Mouse (Mus musculus): ENCODE measurements around the gene Scd2.
"Not testable (repeated sequence)": the region's sequence is repeated elsewhere in the genome, so short reads cannot be mapped to it uniquely, and the experiment has no call there.

The Scd2 gene

DNA sequence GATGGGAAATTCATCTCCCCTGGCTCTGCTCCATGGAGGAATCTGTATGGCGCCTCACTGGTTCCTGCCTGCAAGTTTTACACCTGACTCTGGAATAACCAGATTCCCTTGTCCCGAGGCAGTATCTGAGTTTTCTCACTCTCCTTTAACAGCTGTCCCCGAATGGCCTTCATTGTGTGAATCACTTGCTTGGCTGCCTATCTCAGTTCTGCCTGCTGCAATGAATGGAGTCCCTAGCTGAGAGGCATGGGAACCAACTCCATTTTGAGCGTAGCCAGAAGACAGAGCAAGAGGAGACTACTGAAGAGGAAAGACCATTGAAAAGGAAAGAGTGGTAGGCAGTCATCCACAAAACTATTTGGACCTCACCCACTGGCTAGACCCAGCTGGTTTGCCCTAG, 19.8 kb upstream of the Scd2 start:
- no peak for DNase-seq (ENCODE audit: extremely low read depth, low read depth, low spot score)

DNA sequence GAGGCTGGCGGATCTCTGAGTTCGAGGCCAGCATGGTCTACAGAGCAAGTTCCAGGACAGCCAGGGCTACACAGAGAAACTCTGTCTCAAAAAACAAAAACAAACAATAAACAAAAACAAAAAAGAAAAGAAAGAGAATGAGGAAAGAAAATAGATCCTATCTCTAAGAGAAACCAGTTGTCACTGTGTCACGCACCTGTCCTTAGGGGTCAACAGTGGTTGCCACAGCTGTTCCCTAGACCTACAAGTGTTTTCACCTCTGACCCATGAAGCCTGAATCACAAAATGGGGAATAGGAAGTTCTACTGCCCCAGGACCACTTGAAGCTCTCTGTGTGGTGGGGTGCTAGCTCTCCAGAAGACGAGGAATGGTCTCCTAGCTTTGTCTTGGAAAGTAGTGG, 19.0 kb upstream of the Scd2 start:
- no peak for DNase-seq (ENCODE audit: extremely low read depth, low read depth, low spot score)

DNA sequence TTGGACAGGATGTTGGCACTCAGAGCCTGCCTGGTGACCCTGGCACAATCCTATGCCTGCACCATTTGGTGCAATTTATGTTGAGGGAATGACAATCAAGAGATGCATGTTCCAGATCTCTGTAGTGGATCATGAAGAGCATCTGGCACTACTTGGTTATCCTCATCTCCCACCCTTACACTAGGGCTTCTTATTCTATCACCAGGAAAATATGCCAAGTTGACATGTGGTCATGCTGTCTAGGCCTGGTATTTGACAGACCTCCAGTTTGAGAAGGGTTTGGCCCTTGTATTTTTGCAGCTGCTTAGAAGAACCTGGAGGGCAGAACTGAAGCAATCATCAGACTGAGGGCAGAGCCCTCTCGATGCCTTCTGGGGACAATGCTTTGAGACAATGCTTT, 18.1 kb upstream of the Scd2 start:
- DNase-seq (ENCODE audit: extremely low read depth, low read depth, low spot score): no peak

DNA sequence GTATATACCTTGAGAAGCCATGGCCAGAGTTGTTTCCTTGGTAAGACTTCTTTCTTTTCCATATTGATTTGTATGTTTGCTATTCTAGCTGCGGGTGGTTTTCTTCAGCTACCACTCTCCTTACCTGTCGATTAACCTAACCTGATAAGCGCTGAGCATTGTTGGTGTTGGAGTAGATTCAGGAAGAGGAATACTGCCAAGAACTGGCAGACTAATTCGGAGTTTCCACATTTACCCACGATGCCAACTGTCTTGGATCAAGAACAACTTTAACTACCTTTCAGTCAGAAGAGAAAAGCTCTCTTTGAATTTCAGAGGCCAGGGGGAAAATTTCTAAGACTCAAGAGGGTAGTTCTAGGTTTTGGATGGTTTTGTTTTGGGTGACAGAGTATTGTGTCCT, 16.6 kb upstream of the Scd2 start:
- no peak for DNase-seq (ENCODE audit: extremely low read depth, low read depth, low spot score)

DNA sequence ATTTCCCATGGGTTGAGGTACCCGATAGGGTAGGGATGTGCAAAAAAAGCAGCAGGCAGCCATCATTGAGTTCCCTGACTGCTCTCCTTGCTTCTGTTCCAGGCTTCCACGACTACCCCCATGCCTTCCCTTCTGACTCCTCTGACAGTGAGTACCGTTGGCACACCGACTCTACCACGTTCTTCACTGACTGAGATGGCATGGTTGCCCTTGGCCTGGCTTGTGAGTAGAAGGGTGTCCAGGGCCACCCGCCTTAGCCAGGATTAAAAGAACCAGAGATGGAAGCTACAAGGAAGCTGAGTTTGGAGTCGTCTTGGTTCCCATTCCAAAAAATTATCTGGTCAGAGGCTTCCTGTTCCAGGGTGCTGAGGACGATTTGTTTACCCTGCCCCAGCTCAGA, 15.5 kb upstream of the Scd2 start:
- no peak for DNase-seq (ENCODE audit: extremely low read depth, low read depth, low spot score)

DNA sequence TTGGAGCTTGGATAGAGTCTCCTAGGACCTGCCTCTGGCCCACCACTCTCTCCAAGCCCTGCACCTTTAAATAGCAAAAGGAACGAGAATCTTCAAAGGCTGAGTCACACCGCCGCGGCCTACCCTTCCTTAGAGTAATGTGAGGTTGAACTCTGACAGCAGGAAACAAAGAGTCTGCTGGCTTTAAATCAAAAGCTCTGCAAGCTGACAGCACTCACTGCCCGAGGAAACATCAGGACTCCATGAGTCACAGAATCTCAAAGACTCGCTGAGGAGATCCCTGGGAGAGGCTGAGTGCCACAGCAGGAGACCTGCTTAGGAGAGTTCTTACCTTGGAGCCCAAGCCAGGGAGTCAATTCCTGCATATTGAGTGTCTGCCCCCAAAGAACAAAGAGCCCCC, 12.7 kb upstream of the Scd2 start:
- no peak for DNase-seq (ENCODE audit: extremely low read depth, low read depth, low spot score)

DNA sequence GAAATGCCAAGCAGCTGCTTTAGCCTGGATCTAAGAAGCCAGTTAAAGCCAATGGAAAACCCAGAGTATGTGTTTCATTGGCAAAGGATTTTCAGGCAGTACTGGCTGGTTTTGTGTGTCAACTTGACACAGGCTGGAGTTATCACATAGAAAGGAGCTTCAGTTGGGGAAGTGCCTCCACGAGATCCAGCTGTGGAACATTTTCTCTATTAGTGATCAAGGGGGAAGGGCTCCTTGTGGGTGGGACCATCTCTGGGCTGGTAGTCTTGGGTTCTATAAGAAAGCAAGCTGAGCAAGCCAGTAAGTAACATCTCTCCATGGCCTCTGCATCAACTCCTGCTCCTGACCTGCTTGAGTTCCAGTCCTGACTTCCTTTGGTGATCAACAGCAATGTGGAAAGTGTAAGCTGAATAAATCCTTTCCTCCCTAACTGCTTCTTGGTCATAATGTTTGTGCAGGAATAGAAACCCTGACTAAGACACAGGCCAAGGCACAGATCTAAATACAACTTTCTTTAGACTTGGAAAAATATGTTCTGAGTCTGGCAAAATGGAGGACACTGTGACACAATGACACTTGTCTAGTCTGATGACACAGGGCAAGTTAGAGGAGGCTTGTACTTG, 11.5 kb upstream of the Scd2 start:
- DNase-seq (ENCODE audit: extremely low read depth, low read depth, low spot score): not testable (repeated sequence)

DNA sequence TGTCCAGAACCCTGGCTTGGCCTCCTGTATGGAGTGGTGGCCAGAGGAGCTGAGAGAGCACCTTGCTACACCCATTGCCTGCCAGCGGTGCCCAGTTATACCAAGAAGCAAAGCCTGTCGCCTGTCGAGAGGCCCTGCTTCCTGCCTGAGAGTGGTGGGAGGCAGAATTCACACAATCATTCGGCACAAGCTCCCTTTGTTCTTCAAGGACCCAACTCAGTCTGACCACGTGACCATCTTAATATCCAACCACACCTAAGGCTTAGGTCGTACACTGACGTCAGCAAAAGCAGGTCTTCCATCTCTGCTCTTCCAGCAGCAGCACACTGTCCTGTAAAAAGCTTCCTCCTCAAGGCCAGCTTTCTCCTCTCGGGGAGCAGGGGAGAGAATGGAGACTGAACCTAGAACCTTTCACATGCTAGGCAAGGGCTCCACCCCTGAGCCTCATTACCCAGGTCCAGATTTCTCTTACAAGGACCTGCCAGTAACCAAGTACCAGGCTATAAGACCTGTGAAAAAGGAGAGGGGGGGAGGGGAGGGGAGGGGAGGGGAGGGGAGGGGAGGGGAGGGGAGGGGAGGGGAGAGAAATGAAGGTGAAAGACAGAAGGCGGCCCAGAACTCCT, 10.8 kb upstream of the Scd2 start:
- DNase-seq (ENCODE audit: extremely low read depth, low read depth, low spot score): no peak

DNA sequence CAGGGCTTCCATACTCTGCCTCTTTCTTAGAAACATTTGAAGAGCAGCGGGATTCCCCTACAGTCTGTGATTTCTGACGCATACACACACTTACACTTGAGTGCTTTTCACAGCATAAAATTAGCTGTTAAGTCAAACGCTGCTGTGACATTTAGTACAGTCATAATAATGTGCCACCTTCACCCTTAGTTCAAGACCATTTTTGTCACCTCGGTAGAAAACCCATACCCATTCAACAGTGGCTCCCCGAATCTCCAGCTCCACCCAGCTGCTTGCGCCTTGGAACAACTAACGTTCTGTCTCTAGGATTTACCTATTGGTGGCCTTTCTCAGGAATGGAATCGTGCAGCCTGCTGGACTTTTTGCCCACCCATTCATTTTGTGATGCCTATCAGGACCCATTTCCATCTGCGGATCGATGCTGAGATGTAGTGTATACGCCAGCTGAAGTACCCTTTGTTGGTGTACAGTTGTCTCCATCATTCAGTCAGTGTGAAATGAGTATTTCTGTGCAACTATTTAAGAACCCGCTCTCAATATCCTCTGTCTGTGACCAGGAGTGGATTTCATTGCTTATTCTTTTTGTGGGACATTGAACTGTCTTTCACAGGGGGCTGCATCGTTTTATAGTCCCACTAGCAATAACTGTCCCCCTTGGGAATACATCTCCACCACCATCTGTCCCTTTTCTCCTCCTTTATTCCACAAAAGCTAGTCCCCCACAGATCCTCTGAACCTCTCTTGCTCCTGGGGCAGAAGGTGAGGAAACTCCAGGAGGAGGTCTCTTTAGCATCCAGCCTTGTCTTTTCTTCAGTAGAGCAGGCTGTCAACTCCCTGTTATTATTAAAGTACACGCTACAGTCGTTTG, 10.1 kb upstream of the Scd2 start:
- no peak for DNase-seq (ENCODE audit: extremely low read depth, low read depth, low spot score)

DNA sequence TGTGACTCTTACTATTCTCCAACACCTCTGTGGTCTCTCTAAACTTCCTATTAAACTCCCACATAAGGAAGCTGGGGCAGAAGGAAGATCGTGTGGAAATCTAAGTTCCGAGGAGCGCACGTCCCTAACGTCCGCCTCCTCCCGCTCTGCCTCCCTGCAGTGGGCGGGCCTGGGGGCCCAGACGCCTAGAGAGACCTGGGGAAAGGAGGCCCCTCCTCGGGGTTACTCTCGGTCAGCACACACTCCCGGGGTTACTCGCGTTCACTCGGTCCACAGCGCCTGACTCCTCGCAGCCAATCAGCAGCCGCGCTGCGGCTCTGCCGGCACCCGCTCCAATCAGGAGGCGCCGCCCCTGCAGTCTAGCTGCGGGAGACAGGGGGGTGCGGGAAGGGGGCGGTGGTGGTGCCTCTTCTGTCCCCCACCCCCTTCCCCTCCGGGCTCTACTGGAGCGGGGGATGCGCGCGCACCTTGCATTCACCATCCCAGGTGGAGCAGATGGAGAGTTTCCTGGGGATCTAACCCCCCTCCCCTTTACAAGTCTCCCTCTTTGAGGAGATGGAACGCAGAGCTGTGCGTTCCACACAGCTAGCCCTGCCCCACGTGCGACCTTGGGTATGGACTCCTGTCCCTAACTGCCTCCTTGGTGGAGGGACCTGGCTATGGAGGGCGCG, 9.3 kb upstream of the Scd2 start:
- no peak for DNase-seq (ENCODE audit: extremely low read depth, low read depth, low spot score)

DNA sequence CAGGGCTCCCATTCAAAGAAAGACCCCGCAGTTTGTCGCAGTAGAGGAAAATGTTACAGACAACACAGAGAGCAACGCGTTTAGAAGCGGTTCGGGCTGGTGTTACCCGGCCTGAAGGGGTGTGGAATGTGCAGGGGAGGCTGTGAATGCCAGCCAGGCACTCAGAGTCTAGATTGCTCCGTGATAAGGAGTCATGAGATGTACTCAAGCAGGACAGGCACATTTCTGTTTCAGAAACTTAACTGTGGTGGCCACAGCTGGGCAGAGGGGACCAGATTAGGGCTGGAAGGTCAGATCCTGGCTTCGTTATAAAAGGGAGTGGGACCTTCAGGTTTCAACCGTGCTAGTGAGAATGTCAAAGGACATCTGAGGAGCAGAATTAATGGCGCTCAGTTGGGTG, 8.8 kb upstream of the Scd2 start:
- no peak for DNase-seq (ENCODE audit: extremely low read depth, low read depth, low spot score)

DNA sequence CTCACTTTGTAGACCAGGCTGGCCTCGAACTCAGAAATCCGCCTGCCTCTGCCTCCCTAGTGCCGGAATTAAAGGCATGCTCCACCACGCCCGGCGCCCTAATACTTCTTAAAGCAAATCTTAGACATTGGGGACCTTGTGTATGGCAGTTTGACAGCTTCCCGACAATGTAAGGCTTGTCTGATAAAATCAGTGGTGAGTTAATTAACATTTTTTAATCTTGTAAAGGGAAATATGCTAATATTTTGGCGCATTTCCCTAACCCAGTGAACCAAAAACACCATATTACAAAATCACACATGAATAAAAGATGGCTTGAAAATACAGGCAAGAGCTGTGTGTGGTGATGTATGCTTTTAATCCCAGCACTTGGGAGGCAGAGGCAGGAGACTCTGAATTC, 7.9 kb upstream of the Scd2 start:
- DNase-seq (ENCODE audit: extremely low read depth, low read depth, low spot score): no peak

DNA sequence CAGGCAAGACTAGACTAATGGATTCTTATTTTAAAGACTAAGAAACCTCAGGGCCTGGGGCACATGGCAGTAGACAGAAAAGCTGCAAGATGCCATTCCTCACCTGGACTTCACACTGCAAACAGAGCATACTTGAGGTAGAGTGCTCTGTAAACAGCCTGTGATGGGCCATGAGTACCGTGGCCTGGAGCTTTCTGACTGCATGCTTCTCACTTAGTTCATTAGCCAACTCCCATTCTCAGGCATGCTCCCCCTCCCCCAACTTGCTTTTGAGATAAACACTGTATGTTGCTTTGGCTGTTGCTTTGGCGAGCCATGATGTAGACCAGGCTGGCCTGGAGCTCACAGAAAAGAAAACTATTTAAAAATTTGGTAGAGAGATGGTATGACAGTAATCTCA, 7.4 kb upstream of the Scd2 start:
- no peak for DNase-seq (ENCODE audit: extremely low read depth, low read depth, low spot score)

DNA sequence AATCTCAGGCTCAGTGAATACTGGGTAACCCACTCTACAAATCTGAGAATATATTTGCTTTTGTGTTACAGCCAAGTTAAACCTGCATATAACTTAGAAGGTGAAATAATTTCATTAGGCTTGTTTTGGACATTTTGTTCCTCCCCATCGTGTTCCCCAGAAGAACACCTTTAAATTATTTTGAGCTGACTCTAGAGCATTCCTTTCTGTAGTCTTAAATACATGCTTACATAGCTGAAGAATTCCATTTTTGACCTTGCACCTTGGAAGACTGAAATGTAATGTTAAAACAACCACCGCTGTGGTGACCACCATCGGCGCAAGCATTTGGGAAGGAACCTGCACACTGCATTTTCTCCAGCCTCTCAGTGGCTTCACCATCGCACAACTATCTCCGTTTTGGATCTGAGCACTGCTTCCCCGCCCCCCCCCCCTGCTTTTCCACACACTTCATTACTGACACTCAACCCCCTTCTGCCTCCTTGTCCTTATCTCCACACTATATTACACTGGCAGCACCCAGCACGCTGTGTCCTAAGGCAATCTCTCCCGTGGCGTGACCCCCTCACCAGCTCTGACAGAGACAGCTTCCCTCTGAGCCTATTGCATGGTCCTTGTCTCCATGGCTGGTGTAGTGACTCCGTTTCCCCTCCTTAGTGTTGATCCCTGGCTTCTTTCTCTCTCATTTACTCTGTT, 5.9 kb upstream of the Scd2 start:
- no peak for DNase-seq (ENCODE audit: extremely low read depth, low read depth, low spot score)

DNA sequence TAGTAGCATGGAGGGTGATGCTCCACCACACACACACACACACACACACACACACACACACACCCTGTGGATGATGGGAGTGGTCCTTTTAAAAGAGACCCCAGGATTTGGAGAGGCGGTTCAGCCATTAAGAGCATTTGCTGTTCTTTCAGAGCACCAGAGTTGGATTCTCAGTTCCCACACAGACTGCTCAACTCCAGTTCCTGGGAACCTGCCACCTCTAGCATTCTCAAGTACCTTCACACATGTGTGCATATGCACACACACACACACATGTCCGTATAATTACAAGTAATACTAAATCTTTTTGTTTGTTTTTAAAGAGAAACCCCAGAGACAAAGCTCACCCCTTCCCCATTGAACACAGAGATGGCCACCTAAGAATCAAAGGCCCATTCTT, 1.4 kb upstream of the Scd2 start:
- no peak for DNase-seq (ENCODE audit: extremely low read depth, low read depth, low spot score)

DNA sequence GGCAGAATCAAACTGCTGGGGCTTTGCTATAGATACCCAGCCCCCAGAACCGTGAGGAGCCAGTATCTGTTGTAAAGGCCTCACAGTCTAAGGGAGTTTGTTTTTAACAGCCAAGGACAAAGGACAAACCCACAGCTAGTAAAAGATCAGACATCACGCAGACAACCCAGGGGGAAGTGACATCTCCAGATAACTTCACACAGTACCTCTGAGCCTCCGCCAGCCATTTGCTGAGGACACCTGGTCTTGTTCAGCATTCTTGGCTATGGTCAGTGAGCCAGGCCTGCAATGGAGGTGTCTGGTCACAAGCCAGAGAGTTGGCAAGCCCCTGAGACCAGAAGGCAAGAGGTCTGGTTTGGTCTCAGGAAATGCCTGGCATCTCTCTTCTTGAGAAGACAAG, 991 bp upstream of the Scd2 start:
- no peak for DNase-seq (ENCODE audit: extremely low read depth, low read depth, low spot score)

DNA sequence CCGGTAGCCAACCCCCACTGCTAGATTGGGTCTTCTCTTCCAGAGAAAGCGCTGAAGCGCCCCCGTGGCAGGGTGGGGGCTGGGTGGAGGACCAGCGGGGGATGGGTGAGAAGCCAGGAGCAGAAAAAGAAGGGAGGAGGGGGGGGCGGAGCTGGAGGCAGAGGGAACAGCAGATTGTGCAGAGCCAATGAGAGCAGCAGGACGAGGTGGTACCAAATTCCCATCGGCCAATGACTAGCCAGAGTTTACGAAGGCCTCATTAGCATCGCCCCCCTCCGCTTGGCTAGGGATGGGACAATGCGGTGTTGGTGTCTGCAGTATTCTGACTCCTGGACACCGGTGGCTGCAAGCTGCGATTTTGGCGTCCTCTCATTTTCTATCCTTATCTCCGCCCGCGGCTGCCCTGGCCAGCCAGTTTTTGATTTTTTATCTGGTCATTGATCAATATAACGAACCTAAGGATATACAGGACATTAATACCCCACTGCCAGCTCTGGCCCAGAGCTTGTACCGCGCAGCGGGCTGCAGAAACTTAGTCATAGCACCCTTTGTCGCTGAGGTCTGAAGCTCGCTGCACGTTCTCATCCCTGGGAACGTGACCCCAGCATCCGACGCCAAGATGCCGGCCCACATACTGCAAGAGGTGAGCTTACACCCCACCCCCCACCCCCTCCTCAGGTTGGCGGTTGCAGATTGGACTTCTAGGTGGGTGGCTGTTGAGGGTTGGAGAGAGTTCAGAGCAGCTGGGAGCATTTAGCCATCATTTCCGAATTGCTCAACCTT, 486 bp downstream of the Scd2 start:
- DNase-seq (ENCODE audit: extremely low read depth, low read depth, low spot score): no peak

DNA sequence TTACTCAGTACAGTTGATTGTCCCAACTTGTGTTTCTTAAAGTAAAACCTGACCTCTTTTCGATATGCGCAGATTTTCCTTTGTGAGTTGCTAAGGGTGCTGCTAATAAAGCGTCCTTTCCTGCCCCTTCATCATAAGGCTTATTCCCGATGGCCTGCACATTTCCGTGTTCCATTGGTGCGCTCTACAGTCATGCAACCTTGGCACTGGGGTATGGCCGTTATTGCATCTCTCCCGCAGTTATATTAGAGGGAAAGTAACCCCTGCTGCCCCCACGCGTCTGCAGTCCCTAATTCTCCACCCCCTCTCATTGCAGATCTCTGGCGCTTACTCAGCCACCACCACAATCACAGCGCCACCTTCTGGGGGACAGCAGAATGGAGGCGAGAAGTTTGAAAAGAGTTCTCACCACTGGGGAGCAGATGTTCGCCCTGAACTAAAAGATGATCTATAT, 1.1 kb downstream of the Scd2 start:
- no peak for DNase-seq (ENCODE audit: extremely low read depth, low read depth, low spot score)

DNA sequence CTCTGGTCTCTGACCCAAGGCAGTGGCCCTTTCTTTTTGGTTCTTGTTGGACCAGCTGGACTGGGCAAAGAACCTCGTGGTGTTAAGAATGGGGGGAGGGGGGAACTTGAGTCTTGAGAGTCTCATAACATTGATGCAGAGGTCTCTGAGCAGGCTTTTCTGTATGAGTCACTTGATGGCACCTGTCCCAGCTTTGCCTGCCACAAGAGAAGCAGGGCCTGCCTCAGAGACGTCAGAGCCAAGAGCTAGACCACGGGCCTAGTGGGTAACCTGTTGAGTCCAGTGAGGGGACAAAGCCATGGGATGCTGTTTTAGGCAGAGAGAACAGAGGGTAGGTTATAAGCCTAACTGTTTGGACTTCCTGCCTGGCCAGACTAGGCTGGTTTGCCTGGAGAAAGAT, 1.8 kb downstream of the Scd2 start:
- DNase-seq (ENCODE audit: extremely low read depth, low read depth, low spot score): no peak

DNA sequence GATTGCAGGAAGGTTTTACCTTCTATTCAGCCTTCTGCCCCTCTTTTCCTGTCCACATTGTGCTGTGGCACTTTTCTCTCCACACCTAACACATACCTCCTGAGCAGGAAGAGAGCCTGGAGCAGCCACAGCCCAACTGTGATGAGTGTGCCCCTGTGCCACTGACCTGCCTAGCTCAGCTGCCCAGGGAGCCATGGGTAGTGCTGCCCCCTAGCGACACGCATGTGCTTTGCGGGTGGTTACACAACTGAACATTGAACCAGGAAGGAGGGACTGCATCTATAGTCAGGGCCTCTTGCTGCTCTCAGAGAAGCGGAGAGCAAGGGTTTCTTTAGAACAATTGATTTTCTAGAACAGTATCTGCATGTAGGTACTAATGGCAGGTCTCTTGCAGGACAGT, 2.3 kb downstream of the Scd2 start:
- DNase-seq (ENCODE audit: extremely low read depth, low read depth, low spot score): no peak
